Mouse (Mus musculus) bone marrow, adult 2 months (tissue): Measurements from ENCODE around the gene Nhlrc1.

Experiments used
- CTCF ChIP-seq: fragments of 200-500 bp; IDR thresholded peaks from 2 replicates; pipeline ENCODE4 v1.5.1; 2011; ENCODE audit warnings: low read length, control low read depth; ENCODE audit not compliant: control insufficient read depth, insufficient read depth
- POLR2A ChIP-seq: fragments of 200-500 bp; IDR thresholded peaks from 2 replicates; pipeline ENCODE4 v1.6.1; 2011; ENCODE audit warnings: low read depth, mild to moderate bottlenecking, control low read depth, low read length, borderline replicate concordance; ENCODE audit not compliant: control insufficient read depth

GRCm38 (mm10) chr13:46976532-46976931 is 38.1 kb downstream of the Nhlrc1 start:
- TF ChIP-seq CTCF (no peak), POLR2A (no peak)
